Mouse (Mus musculus): ENCODE data around the gene Slc15a3.

- TF ChIP-seq CTCF (IDR thresholded peaks at IDR 0.05; ENCODE audit: low read depth, low read length): no peak
- TF ChIP-seq GATA1 (IDR thresholded peaks at IDR 0.05; ENCODE audit: borderline replicate concordance, low read length): no peak
- no peak for TF ChIP-seq POLR2AphosphoS5 (IDR thresholded peaks at IDR 0.05; ENCODE audit: insufficient replicate concordance, low read depth, low read length)
- TF ChIP-seq TAL1 (conservative IDR thresholded peaks at IDR 0.05; ENCODE audit: low read depth, low read length): no peak
Observed at GRCm38 (mm10) chr19:10794916-10795315, 44.6 kb upstream of the Slc15a3 start.

Data from G1E (cell line).